ENCODE assay signal across 10 mouse cellular contexts in genomic region chr6:121462628-121463340, GRCm38 (mm10). TPM values are rescaled to one million over a fixed set of nuclear protein-coding genes. Genes with fewer than 3 reads are reported as not detected.
DNase-seq lines count a peak whose midpoint lies in the region; ATAC-seq and TF ChIP-seq lines count a peak whose summit lies in the region.
"Had no signal": no experiment of that assay in that cellular context is flagged by ENCODE, and none has a peak within 500 bp of the region (broad histone marks: within the 10 kb centered on the region; RNA-seq: fewer than 3 reads in every experiment).

No protein-coding gene starts in this region.

- no peak overlapping the region; the same call in 1 of the 2 replicates for H3K4me3 ChIP-seq in kidney, embryonic 14.5 days (ENCODE audit: low read length)
- H3K4me3 ChIP-seq in forebrain, postnatal 0 days (ENCODE audit: low read depth, low read length): peak overlapping the region; percentile 11; the same call in 1 of the 2 replicates
- 0 out of 2 replicates have a peak overlapping the region, but pooled peaks have one; percentile 18 for H3K4me3 ChIP-seq in midbrain, embryonic 12.5 days

- WGBS in kidney, embryonic 14.5 days: 4% methylated on average over 26 of the region's 28 CpGs
- WGBS in forebrain, postnatal 0 days: 11% methylated on average over 28 of the region's 28 CpGs
- WGBS in midbrain, embryonic 12.5 days: 10% methylated on average over 28 of the region's 28 CpGs

- H3K4me1 ChIP-seq in kidney, embryonic 14.5 days (ENCODE audit: control insufficient read depth, insufficient read depth, low read length): 0 out of 2 replicates have a peak, but pooled peaks cover 4% of the 10 kb centered on the region
- peaks cover 3% of the 10 kb centered on the region; the same call in 1 of the 2 replicates for H3K4me1 ChIP-seq in forebrain, postnatal 0 days (ENCODE audit: insufficient read depth)
- peaks cover 10% of the 10 kb centered on the region for H3K4me1 ChIP-seq in midbrain, embryonic 12.5 days

- H3K36me3 ChIP-seq in kidney, embryonic 14.5 days (ENCODE audit: control insufficient read depth, insufficient read depth, low read length): no peaks in the 10 kb centered on the region
- H3K36me3 ChIP-seq in forebrain, postnatal 0 days (ENCODE audit: insufficient read depth): no peaks in the 10 kb centered on the region
- H3K36me3 ChIP-seq in midbrain, embryonic 12.5 days: no peaks in the 10 kb centered on the region
- H3K36me3 ChIP-seq: G1E had no signal

- H3K27me3 ChIP-seq in kidney, embryonic 14.5 days (ENCODE audit: control insufficient read depth, insufficient read depth, low read length): peaks cover 5% of the 10 kb centered on the region; the same call in 1 of the 2 replicates
- H3K27me3 ChIP-seq in forebrain, postnatal 0 days (ENCODE audit: insufficient read depth, low read length): no peaks in the 10 kb centered on the region
- peaks cover 19% of the 10 kb centered on the region for H3K27me3 ChIP-seq in midbrain, embryonic 12.5 days

- peak overlapping the region; percentile 39 for H3K4me2 ChIP-seq in kidney, embryonic 14.5 days (replicated peaks; ENCODE audit: low read depth, low read length)
- peak overlapping the region; percentile 45 for H3K4me2 ChIP-seq in forebrain, postnatal 0 days (ENCODE audit: low read depth)
- H3K4me2 ChIP-seq in midbrain, embryonic 12.5 days (replicated peaks): peak overlapping the region; percentile 44

- DNase-seq in kidney, postnatal 25 days: no peak
- peak; percentile 20 for DNase-seq in ZHBTc4 (ENCODE audit: low read depth, low spot score)
- DNase-seq in forebrain, postnatal 0 days: no peak
- no peak for DNase-seq in lung, postnatal 25 days (ENCODE audit: low spot score)
- no peak for DNase-seq in kidney, adult 18-20 months

- no peaks in the 10 kb centered on the region for H3K9me3 ChIP-seq in kidney, embryonic 14.5 days (ENCODE audit: control insufficient read depth, low read length)
- no peaks in the 10 kb centered on the region for H3K9me3 ChIP-seq in forebrain, postnatal 0 days (ENCODE audit: low read length)
- no peaks in the 10 kb centered on the region for H3K9me3 ChIP-seq in midbrain, embryonic 12.5 days

- H3K9ac ChIP-seq in kidney, embryonic 14.5 days (ENCODE audit: low read depth, low read length): no peak overlapping the region; the same call in 1 of the 2 replicates
- H3K9ac ChIP-seq in forebrain, postnatal 0 days: peak overlapping the region; percentile 11
- peak overlapping the region; percentile 31; the same call in 1 of the 2 replicates for H3K9ac ChIP-seq in midbrain, embryonic 12.5 days (replicated peaks)

- peak; percentile 43; the same call in 1 of the 2 replicates for ATAC-seq in kidney, embryonic 14.5 days (ENCODE audit: low FRiP score, low TSS enrichment)
- ATAC-seq in forebrain, postnatal 0 days: peak; percentile 77
- peak; percentile 38; the same call in 1 of the 2 replicates for ATAC-seq in midbrain, embryonic 12.5 days (ENCODE audit: low FRiP score, low read depth)
- ATAC-seq in erythroblast, adult 5-6 weeks (replicated peaks; ENCODE audit: low FRiP score, poor library complexity, severe bottlenecking): no peak

- no peak overlapping the region for H3K27ac ChIP-seq in kidney, embryonic 14.5 days (ENCODE audit: low read depth, low read length)
- no peak overlapping the region for H3K27ac ChIP-seq in forebrain, postnatal 0 days (ENCODE audit: low read depth, low read length)
- H3K27ac ChIP-seq in midbrain, embryonic 12.5 days (replicated peaks): no peak overlapping the region

- TF ChIP-seq CTCF in forebrain, postnatal 0 days (IDR thresholded peaks at IDR 0.05; ENCODE audit: low read depth): no peak

RNA-seq across cellular contexts. Expression of gene Iqsec3, which starts 10.7 kb away (rescaled TPM):
- 0.08 TPM in 1 of 2 replicates, not detected in the other for polyA plus RNA-seq in kidney, embryonic 14.5 days (2014; fragmentation: Nextera tagmentation; extraction: Ambion mirVana)
- total RNA-seq in forebrain, postnatal 0 days (2014; rRNA removed): 21.0 and 32.4 TPM in 2 replicates
- polyA plus RNA-seq in forebrain, postnatal 0 days (2015; fragmentation: Nextera tagmentation; extraction: Ambion mirVana): 3.9 and 6.8 TPM in 2 replicates
- 3.0 and 3.3 TPM in 2 replicates for polyA plus RNA-seq in midbrain, embryonic 12.5 days (2016; fragmentation: Nextera tagmentation; extraction: Ambion mirVana)
- 0.58 TPM in 1 of 2 replicates, not detected in the other for total RNA-seq in erythroblast, adult 5-6 weeks (2015; ENCODE audit: low replicate concordance)
- total RNA-seq in erythroblast, adult 5-6 weeks (2017; ENCODE audit: low replicate concordance): 0.14 TPM in 1 of 2 replicates, not detected in the other
- polyA plus RNA-seq: G1E; liver, embryonic 16.5 days had no signal
